Mouse (Mus musculus) layer of hippocampus, adult 6 months (tissue): ENCODE results near the gene Lta. TPM values are rescaled to one million over a fixed set of nuclear protein-coding genes. Genes with fewer than 3 reads are reported as not detected.

Source experiments
- long read RNA-seq, 2 experiments: library from polyadenylated mRNA; unstranded; transcript quantifications; one replicate each; pipeline ENCODE4 v2.0.0; 2019 to 2020
- microRNA-seq: library from miRNA; unstranded; fragments of <30 nt; microRNA quantifications from one replicate; pipeline ENCODE4 v1.2.0, GENCODE M21; 2020
- polyA plus RNA-seq: library from polyadenylated mRNA; unstranded; fragments of <200 nt; fragmentation: Nextera tagmentation; gene quantifications from 2 replicates; pipeline ENCODE4 v1.2.3, GENCODE M21; 2021

Gene Lta
- 0.14 and 0.16 TPM in 2 replicates for polyA plus RNA-seq
- long read RNA-seq, experiment 1, result 0 reads
- long read RNA-seq, experiment 2, result 0 reads

DNA sequence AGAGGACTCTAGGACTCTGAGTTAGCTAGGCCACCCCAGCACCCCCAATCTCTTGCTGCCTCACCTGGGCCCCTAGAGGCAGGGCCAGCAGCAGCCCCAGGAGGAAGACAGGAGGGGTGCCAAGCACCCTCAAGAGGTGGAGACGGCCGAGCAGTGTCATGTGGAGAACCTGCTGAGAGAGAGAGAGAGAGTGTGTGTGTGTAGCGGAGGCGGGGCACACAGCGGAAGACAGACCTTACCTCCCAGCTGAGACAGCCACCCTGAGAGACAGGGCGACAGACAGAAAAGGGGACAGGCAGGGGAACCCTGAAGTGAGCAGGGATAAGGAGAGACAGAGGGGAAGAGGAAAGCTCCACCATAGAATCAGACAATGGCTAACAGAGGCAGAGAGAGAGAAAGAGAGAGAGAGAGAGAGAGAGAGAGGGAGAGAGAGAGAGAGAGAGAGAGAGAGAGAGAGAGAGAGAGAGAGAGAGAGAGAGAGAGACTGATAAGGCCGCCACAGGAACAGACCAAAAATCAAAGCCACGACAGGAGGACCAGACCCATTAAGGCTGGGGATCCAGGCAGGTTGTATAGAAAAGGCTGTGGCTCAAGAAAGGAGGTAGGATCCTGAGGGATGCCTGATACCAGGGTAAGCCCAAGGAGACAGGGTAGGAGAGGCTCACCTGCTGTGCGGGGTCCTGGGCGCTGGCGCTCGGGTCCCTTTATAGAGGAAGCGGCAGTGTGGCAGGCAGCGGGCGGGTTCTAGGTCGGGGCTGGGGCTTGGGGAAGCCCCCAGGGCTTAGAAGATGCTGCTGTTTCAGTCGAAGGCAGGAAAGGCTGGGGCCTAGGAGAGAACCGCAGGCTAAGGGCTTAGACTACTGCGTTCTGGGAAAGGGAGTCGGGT lies at the start of gene Lta:
Lta (minus strand) TSS at position 858 of the 886 bp plus-strand sequence.

DNA sequence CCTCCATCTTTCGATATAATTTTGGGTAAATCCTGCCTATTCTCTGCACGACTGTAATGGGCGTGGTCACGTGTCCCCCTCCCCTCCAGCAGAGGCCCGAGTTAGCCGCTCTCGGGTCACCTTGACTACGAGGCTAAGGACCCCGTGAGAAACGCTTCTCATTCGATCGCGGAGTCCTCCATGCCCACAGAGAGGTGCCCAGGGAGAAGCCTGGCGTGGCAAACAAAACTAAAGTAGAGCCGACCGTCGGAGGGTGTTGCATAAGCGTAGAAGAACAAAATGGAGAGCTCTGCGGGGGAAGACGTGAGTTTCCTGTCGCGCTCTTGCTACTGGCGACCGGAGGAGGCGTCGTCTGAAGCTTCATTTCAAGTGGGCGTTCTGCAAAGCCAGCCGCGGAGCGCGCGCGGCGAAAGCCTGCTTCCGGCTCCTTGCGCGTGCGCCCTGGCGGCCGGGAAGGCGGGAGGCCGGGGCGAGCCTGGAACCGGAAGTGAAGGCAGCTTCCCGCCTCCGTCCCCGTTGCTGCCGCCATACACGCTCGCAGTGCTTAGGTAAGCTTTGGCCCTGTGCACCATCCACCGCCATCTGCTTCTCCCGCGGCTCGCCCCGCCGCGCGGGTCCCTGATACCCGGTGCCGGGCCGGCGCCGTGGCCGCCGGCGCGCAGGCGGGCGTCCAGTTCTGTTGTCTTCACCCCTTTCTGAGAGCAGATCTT lies 36.3 kb upstream of the Lta start, which contains the start of gene Ddx39b:
Ddx39b (plus strand) TSS at position 442 of the 710 bp plus-strand sequence.

DNA sequence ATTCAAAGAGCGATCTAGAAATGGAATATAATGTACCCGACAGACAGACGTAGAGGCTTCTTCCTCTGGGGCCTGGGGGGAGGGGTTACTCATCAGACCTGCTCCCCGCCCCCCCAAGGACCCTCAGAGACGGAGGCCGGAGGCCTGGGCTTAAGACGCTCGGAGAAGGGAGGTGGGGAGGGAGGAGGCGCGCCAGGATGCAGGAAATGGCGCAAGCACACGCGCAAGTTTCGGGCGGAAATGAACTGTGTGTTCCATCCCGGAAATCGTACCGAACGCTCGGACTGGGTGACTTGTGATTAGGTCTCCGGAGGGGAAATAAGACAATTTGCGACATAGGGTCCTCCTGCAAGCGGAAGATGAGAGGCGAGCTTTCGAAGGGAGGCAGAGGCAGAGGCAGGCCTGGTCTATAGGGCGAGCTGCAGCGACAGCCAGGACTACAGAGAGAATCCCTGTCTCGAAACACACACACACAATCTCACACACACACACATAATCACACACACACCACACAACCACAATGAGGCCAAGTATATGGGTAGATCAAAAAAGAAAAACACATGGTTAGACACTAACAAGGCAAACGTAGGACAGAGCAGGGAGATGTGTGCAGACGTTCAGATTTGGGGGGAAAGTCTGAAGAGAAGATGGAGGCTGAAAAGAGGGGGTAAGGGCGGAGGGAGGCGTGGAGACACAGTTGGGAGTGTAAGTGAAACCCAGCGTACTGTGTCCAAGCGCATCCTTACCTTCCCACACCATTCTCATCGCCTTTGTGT lies 30.7 kb upstream of the Lta start, which contains the start of gene Nfkbil1:
Nfkbil1 (minus strand) TSS at position 179 of the 776 bp plus-strand sequence.

DNA sequence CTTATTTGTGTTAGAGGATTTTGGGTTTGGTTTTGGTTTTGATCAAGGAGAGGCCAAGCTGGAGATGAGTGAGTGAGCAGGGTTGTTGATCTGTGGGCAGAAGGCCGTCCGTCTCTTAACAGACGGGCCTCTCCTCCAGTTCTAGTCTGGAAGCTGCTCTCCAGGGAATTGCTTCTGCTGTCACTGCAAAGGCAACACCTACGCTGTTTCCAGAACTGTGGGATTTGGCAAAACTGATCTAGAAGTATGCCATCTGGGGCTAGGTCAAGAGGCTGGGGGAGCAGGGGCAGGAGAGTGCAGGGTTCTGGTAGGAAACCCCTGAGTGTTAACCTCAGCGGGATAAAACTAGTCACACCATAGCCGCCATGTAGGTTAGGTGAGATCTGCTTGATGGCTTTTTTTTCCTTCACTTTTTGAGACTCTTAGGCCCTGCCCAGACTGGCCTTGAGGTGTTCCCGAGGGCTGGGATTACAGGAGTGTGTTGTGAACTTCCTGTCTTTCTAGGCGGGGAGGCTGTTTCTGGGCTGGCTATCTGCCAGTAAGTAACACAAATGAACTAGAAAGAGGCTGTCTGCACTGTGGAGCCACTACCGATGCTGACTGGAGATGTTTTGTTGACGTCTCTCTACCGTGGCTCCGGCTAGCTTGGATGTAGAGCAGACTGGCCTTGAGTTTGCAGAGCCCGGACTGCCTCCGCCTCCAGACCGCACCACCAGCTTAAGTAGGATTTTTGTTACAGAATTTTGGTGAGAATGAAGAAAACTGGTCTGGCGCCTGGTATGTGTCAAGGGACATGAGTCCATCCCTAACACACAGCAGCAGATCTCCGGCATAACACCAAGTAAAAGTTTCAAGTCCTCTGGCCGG lies 28.2 kb upstream of the Lta start, which contains the start of gene Atp6v1g2:
Atp6v1g2 (plus strand) TSS at position 547 of the 867 bp plus-strand sequence.

DNA sequence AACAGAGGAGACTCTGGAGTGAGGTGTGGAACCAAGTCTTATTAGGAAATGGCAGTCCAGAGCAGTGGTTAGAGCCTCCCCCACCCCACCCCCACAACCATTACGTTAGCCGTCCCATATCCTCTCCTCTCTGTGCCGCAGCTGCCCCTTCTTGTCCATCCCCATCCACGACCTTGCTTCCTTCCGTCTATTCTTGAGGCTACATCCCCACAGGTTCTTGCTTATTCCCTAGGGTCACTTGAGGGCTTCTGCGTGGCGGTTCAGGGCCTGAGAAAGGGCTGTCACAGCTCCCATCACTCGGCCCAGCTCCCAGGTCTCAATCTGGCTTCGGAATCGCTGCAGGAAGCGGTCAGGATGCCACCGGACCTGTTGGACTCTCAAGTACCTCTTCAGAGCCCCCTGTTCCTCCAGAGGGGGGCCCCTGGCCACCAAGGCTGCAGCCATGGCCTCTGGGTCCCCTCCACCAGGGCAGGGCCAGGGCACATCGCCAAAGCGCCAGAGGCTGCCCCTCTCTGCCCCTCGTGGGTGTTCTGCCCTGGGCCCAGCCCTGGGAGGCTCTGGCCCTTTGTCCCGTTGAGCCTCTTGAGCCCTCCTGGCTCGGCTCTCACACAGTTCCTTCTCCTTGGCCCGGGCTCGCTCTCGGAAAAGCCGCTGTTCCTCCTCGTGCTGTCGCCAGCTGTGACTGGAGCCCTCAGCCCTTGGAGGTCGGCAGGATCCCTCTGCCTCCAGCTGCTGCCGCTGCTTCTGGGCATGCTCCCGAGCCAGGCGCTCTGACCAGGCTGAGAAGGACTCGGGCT lies 15.2 kb upstream of the Lta start, which contains the start of gene Gm16181:
Gm16181 (plus strand) TSS at position 679 of the 797 bp plus-strand sequence.

DNA sequence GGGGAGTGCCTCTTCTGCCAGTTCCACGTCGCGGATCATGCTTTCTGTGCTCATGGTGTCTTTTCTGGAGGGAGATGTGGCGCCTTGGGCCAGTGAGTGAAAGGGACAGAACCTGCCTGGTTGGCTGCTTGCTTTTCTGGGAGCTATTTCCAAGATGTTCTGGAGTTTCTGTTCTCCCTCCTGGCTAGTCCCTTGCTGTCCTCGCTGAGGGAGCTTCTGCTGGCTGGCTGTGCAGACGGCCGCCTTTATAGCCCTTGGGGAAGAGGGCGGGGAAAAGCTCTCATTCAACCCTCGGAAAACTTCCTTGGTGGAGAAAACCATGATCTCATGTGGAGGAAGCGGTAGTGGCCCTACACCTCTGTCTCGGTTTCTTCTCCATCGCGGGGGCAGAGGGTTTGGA lies 3.4 kb downstream of the Lta start, which contains the start of gene Tnf:
Tnf (minus strand) TSS at position 221 of the 400 bp plus-strand sequence.

GRCm38 (mm10) chr17:35193881-35194843 lies 11.0 kb downstream of the Lta start, which contains the start of gene Ltb:
Ltb (plus strand) TSS chr17:35194439.

DNA sequence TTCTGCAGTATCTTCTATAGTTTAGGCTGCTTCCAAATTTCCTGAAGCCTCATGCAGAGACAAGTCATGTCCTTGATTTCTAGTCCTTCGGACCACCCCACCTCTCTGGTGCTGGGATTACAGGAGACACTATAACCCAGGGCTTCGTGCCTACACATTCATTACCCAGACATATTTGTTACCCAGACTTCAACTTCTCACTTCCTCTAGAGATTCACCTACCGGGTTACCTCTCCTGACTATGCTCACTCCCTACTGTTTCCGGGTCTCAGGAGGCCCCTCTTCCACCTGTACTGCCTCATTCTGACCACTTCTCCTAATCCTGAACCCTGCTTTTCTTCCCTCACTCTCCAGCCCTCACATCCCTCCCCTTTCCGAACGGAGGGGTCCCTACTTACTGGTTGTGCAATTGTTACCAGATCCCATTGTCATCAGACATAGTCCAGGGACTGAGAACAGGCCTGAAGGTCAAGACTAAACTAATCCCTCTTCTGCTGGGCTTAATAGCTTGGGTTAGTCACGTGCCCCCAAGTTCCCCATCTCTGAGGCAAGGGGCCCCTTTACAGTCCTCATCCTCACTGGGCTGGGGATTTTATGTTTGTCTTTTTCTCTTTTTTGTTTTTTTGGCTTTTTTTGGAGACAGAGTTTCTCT lies 17.1 kb downstream of the Lta start, which contains the start of gene Lst1:
Lst1 (minus strand) TSS at position 481 of the 652 bp plus-strand sequence.

DNA sequence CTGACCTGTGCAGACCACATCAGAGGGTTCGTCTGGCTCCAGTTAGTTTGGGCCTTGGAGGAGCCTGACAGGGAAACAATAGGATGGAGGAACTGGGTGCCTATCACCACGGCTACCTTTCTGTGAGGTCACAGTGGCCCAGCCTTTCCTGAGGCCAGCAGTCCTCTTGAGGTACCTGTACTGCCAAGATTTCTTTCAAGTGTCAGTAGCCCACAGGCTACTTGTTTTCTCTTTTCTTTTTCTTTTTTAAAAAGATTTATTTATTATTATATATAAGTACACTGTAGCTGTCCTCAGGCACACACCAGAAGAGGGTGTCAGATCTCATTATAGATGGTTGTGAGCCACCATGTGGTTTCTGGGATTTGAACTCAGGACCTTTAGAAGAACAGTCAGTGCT lies 29.2 kb downstream of the Lta start, which contains the start of gene Aif1:
Aif1 (minus strand) TSS at position 101 of the 400 bp plus-strand sequence.

DNA sequence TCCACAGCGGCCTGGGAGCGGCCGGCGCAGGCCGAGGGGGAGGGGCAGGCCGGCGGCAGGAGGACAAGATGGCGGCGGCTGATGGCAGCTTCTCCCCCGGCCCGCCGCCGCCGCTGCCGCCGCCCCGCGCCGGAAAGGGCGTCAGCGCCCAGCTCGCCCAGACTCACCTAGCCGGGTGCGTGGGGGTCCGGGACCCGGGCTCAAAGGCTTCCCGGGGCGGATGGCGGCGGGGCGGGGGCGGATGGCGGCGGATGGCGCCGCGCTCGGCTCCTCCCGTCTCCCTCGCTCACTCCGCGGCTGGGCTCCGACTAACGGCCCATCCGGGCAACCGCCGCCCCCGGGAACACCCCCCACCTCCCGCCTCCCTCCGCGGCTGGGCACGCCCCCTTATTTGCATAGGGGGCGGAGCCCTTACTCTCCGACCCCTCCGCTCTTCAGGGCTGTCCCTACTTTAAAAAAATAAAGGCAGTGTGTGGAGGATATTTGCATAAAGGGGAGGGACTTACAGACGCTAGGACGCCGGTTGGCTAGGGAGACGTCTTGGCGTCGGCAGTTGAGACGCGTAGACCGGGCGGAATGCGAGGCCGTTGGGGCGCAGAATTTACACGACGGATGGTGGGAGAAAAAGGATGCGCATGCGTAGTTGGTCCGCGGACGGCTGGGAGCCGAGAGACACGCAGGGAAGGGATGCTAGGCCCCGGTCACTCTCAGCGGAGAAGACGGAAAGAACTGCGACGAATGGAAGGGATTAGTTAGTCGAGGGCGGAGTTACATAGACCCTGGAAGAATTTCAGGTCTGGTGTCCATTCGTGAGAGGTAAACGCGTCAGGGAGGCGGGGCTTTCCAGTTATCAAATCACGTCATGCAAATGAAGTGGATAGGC lies 40.3 kb downstream of the Lta start, which contains the start of gene Prrc2a:
Prrc2a (minus strand) TSS at position 330 of the 883 bp plus-strand sequence.

Small RNA genes within 50 kb of the gene (microRNA-seq; reads per million reads assigned to microRNA genes)
- gene Mir6973a, result not detected
- gene Mir6974, result not detected
- gene Mir6975, result 5.6 reads per million, percentile 20 among the genes with 10 or more reads in this experiment
- not detected for gene Mir8094

Other genes with a start within 250 kb of the Lta start
- gene Hspa1b, start 246.1 kb downstream of the Lta start, polyA plus RNA-seq, result 0.90 and 1.3 TPM in 2 replicates
- gene Gm20481, start 235.4 kb downstream of the Lta start, polyA plus RNA-seq, result not detected in 2 replicates
- 7.2 and 7.7 TPM in 2 replicates for gene Hspa1a, start 233.2 kb downstream of the Lta start, polyA plus RNA-seq
- gene Hspa1l, start 232.6 kb downstream of the Lta start, polyA plus RNA-seq, result 0.60 and 0.84 TPM in 2 replicates
- gene Lsm2, start 223.5 kb downstream of the Lta start, polyA plus RNA-seq, result 35.2 and 42.4 TPM in 2 replicates
- 20.0 and 21.5 TPM in 2 replicates for gene Vars, start 204.4 kb downstream of the Lta start, polyA plus RNA-seq
- 0.20 TPM in 1 of 2 replicates, not detected in the other for gene Vwa7, start 188.8 kb downstream of the Lta start, polyA plus RNA-seq
- gene Sapcd1, start 177.3 kb downstream of the Lta start, polyA plus RNA-seq, result 0.62 and 0.97 TPM in 2 replicates
- gene Msh5, start 158.6 kb downstream of the Lta start, polyA plus RNA-seq, result 0.33 and 0.59 TPM in 2 replicates
- 28.2 and 29.7 TPM in 2 replicates for gene Clic1, start 155.4 kb downstream of the Lta start, polyA plus RNA-seq
- gene Ddah2, start 146.3 kb downstream of the Lta start, polyA plus RNA-seq, result 18.0 and 23.6 TPM in 2 replicates
- gene Ly6g6c, start 140.0 kb downstream of the Lta start, polyA plus RNA-seq, result not detected in 2 replicates
- 0.06 TPM in 1 of 2 replicates, not detected in the other for gene Mpig6b, start 139.2 kb downstream of the Lta start, polyA plus RNA-seq
- gene Ly6g6e, start 128.4 kb downstream of the Lta start, polyA plus RNA-seq, result 4.4 and 4.6 TPM in 2 replicates
- gene Ly6g6d, start 127.3 kb downstream of the Lta start, polyA plus RNA-seq, result 1.2 and 2.3 TPM in 2 replicates
- 1.2 and 2.1 TPM in 2 replicates for gene Ly6g6f, start 119.7 kb downstream of the Lta start, polyA plus RNA-seq
- gene Abhd16a, start 116.1 kb downstream of the Lta start, polyA plus RNA-seq, result 86.3 and 93.9 TPM in 2 replicates
- not detected in 2 replicates for gene Ly6g5c, start 97.1 kb downstream of the Lta start, polyA plus RNA-seq
- gene Ly6g5b, start 89.9 kb downstream of the Lta start, polyA plus RNA-seq, result not detected in 2 replicates
- 16.5 and 19.1 TPM in 2 replicates for gene Gpank1, start 83.9 kb downstream of the Lta start, polyA plus RNA-seq
- 212 and 242 TPM in 2 replicates for gene Csnk2b, start 83.3 kb downstream of the Lta start, polyA plus RNA-seq
- 24.7 and 40.7 TPM in 2 replicates for gene D17H6S53E, start 79.0 kb downstream of the Lta start, polyA plus RNA-seq
- not detected in 2 replicates for gene Apom, start 73.3 kb downstream of the Lta start, polyA plus RNA-seq
- 68.3 and 90.8 TPM in 2 replicates for gene Bag6, start 70.2 kb downstream of the Lta start, polyA plus RNA-seq
- gene Prrc2a, start 40.5 kb downstream of the Lta start, polyA plus RNA-seq, result 25.5 and 33.2 TPM in 2 replicates
- 37.6 and 39.5 TPM in 2 replicates for gene Aif1, start 29.3 kb downstream of the Lta start, polyA plus RNA-seq
- 28.9 and 30.2 TPM in 2 replicates for gene Lst1, start 16.9 kb downstream of the Lta start, polyA plus RNA-seq
- 1.2 and 1.4 TPM in 2 replicates for gene Ltb, start 10.9 kb downstream of the Lta start, polyA plus RNA-seq
- 0.09 and 0.19 TPM in 2 replicates for gene Tnf, start 3.3 kb downstream of the Lta start, polyA plus RNA-seq
- gene Gm16181, start 15.5 kb upstream of the Lta start, polyA plus RNA-seq, result not detected in 2 replicates
- gene Atp6v1g2, start 28.3 kb upstream of the Lta start, polyA plus RNA-seq, result 685 and 716 TPM in 2 replicates
- gene Nfkbil1, start 30.4 kb upstream of the Lta start, polyA plus RNA-seq, result 6.4 and 9.7 TPM in 2 replicates
- 193 and 215 TPM in 2 replicates for gene Ddx39b, start 36.4 kb upstream of the Lta start, polyA plus RNA-seq
- 68.9 and 78.2 TPM in 2 replicates for gene H2-D1, start 57.4 kb upstream of the Lta start, polyA plus RNA-seq
- 0.13 TPM in 1 of 2 replicates, not detected in the other for gene H2-Q1, start 115.1 kb upstream of the Lta start, polyA plus RNA-seq
- gene H2-Q2, start 136.9 kb upstream of the Lta start, polyA plus RNA-seq, result 0.13 and 0.69 TPM in 2 replicates
- 0.09 and 0.36 TPM in 2 replicates for gene H2-Q4, start 174.3 kb upstream of the Lta start, polyA plus RNA-seq
- 1.2 and 1.6 TPM in 2 replicates for gene H2-Q6, start 219.5 kb upstream of the Lta start, polyA plus RNA-seq
- 2.5 and 2.7 TPM in 2 replicates for gene H2-Q7, start 233.8 kb upstream of the Lta start, polyA plus RNA-seq